Mouse (Mus musculus): ENCODE results near the gene Cdrt4.

DNA sequence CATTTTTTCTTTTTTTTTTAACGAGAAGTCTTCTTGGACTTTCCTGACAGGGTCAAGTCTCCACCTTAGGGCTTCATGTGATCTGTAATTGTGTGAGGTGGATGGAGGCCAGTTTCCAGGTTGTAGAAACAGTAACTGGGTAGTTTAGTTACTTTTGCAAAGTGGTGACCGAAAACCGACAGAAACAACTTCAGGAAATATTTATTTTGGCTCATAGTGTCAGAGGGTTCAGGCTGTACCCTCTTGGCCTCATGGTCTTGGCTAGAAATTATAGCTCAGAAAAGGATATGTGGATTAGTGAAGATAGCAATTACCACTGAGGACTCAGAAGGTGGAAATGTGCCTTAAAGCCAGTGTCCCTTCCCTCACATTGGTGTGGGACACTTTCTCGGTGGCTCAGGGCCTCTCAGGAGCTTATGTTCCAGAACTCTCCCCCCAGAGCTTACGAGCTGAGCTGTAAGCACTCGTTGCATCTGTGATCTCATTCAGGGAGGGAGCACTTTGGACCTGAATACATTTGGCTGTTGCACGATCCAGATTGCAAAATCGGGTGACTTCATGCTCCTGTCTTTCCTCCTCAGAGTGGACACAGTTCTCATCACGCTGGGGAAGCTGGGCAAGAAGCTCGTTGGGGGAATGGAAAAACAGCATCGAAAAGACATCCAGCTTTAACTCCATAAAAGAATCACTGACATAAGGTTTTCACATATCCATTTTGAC, 16.0 kb upstream of the Cdrt4 start:
- TF ChIP-seq CTCF (IDR thresholded peaks at IDR 0.05; ENCODE audit: control insufficient read depth, insufficient read depth, low read length) (no peak), POLR2A (IDR thresholded peaks at IDR 0.05; ENCODE audit: borderline replicate concordance, control insufficient read depth, low read depth, low read length) (no peak)
